Mouse (Mus musculus) layer of hippocampus, adult 6 months (tissue): Measurements from ENCODE around the gene Dusp10. TPM values are rescaled to one million over a fixed set of nuclear protein-coding genes. Genes with fewer than 3 reads are reported as not detected.

Experiments used
- long read RNA-seq, 2 experiments: library from polyadenylated mRNA; unstranded; transcript quantifications; one replicate each; pipeline ENCODE4 v2.0.0; 2019 to 2020
- polyA plus RNA-seq: library from polyadenylated mRNA; unstranded; fragments of <200 nt; fragmentation: Nextera tagmentation; gene quantifications from 2 replicates; pipeline ENCODE4 v1.2.3, GENCODE M21; 2021

The Dusp10 gene
- polyA plus RNA-seq, result 2.0 TPM in 2 replicates
- long read RNA-seq, experiment 1, partial matches to known transcripts, result 2 of 6 reads
- long read RNA-seq, experiment 1, other reads (novel, unspliced or antisense), result 1 of 6 reads
- long read RNA-seq, experiment 2, transcript Dusp10-201 (4 exons, 2,792 nt), result major isoform, 19 of 29 reads
- long read RNA-seq, experiment 2, partial matches to known transcripts, result 2 of 29 reads
- long read RNA-seq, experiment 2, other reads (novel, unspliced or antisense), result 8 of 29 reads

DNA sequence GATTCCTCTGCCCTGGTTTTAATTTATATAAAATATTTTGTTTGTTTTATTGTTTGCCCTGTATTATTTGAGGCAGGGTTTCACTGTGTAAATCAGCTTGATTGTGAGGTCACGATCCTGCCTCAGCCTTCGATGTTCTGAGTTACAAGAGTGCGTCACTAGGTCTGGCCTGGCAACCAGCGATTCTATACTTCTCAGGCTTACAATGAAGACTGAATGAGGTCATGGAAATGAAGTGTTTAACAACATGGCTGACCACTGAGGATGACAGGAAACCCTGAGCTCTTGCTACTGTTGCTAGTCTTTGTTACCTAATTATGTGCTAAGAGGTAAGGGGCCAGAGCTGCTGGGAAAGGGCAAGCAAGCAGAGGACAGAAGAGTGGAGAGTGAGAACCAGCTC lies at the start of gene Dusp10:
Dusp10 (plus strand) TSS at position 197 of the 400 bp plus-strand sequence.

DNA sequence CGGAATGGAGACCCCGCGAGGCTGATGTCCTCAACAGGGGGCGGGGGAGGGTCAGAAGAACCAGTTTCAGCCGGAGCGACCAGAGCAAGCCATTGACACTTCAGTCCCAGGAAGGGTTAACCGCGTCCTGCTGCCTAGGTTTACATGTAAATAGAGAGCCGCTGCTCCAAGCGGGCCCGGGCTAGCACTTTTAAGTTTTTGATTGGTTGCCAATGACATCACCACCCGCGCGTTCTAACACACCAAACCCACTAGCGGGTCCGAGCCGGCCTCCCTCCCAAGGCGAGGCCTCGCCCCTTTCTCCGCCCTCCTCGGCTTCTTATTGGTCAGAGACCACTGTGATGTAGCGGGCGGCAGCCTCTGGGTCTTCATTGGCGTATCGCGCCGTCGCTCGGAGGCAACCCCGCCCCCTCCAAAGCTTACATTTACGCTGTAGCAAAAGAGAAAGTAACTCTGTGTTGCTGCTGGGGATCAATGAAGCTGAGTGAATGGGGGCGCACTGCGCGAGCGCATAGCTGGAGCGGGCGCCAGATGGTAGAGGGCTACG lies 21.0 kb downstream of the Dusp10 start, which contains the start of gene 1700056E22Rik:
1700056E22Rik (minus strand) TSS at position 291 of the 547 bp plus-strand sequence.

Other genes with a start within 250 kb of the Dusp10 start
- gene 1700056E22Rik, start 21.0 kb downstream of the Dusp10 start, polyA plus RNA-seq, result 0.36 and 0.54 TPM in 2 replicates